Mouse (Mus musculus) C2C12 (cell line): ENCODE data around the gene Garem2.
A peak's percentile ranks its signal among the peaks of the same experiment; 100 is the strongest.

Experiments
- CEBPB ChIP-seq: IDR thresholded peaks from one replicate; pipeline ENCODE4 v1.6.1; 2011; ENCODE audit warnings: low read depth, mild to moderate bottlenecking, control low read depth, moderate library complexity
- CTCF ChIP-seq: IDR thresholded peaks from one replicate; pipeline ENCODE4 v1.5.1; 2011; ENCODE audit not compliant: control insufficient read depth, insufficient read depth, insufficient read length
- MAX ChIP-seq: IDR thresholded peaks from one replicate; pipeline ENCODE4 v1.6.1; 2011; ENCODE audit warnings: mild to moderate bottlenecking, control low read depth
- MYOD1 ChIP-seq: IDR thresholded peaks from one replicate; pipeline ENCODE4 v1.6.1; 2011; ENCODE audit warnings: low read depth; ENCODE audit not compliant: control insufficient read depth, insufficient read length
- MYOG ChIP-seq: IDR thresholded peaks from one replicate; pipeline ENCODE4 v1.6.1; 2011; ENCODE audit not compliant: control insufficient read depth, insufficient read length; ENCODE audit errors: extremely low read depth
- USF1 ChIP-seq: IDR thresholded peaks from one replicate; pipeline ENCODE4 v1.6.1; 2011; ENCODE audit warnings: low read depth, mild to moderate bottlenecking, control low read depth, moderate library complexity

DNA sequence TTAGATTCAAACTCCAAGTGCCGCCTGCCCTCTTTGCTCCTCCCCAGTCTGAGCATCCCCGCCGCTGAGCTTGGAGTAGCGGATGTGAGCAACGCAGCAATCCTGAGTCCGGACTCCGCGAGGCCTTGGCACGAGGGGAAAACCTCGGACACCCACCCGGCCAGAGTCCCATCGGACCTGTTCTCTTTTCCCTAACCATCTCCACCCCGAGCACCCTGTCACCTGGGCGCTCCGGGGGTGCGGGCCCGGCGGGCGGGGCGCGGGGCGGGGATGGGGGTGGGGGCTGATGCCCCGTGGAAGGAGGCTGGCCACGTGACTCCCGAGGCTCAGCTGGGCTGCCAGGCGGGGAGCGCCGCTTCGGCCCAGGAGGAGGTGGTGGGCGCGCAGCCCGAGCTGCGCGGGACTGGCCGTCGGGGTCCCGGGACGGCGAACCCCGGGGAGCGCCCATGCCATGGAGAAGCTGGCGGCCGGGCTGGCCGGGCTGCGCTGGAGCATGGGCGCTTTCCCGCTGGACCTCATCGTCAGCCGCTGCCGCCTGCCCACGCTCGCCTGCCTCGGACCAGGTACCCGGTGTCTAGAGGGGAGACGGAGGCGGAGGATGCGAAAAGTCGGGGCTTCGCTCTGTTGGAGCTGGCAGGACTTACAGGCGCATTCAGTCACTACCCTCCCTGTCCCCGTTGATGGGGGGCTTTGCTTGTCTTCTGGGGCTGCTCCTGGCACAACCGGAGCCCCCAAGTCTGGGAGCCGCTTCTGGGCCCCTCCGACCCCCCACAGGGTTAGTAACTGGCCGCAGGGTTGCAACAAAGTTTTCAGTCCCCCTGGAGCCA lies at the start of gene Garem2:
- TF ChIP-seq CTCF (no peak), MYOG (no peak), MYOD1 (no peak), MAX (no peak), USF1 (peak; percentile 46), CEBPB (no peak)
